Mouse (Mus musculus) layer of hippocampus, postnatal 10 days (tissue): Measurements from ENCODE around the gene Elf1. TPM values are rescaled to one million over a fixed set of nuclear protein-coding genes. Genes with fewer than 3 reads are reported as not detected.

Experiments
- DNase-seq, 2 experiments: peaks; one replicate each; pipeline ENCODE4 v3.0.0; 2021; ENCODE audit warnings: low spot score in 2 of 2
- total RNA-seq, 2 experiments: library from RNA; stranded (reverse); gene quantifications; 2 replicates each; pipeline ENCODE4 v1.2.3; 2021

The Elf1 gene
- total RNA-seq, 2 experiments from 2014 or later = 6.0 to 6.1 TPM

DNA sequence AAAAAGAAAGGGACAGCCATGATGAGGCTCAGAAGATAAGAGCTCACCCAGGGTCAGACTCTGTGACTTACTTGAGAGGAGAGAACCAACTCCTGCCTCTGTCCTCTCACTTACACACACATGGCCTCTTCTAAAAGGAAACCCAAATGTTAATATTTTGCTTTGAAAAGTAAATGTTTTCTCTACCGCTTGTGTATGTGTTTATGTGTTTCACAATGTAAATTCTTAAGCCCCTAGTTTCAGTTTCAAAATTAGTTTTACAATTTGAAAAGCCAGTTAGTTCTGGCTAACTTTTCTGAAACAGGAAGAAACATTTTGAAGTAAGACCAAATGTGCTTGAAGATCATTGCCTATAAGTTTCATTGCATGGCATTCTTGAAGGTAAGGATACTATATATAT, 76.8 kb downstream of the Elf1 start:
- DNase-seq = no peak

DNA sequence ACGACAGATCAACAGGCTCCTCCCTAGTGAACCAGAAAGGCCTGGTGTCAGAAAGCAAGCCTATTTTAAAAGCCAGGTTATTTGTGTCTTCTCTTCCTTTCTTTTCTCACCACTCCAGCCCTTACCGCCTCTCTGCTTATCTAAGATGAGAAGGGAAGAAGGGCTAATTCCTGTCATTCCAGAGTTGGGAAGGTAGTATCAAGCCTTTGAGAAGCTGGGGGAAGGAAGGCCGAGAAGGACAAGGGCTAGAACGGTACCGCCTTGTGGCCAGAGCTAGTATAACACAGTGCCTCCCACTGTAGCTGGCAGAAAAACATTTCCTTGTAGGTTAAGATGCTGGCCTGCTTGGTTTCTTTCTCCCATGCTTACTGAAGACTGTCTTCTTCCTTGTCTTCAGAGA, 81.8 kb downstream of the Elf1 start:
- peak; percentile 24 to 37 for DNase-seq

DNA sequence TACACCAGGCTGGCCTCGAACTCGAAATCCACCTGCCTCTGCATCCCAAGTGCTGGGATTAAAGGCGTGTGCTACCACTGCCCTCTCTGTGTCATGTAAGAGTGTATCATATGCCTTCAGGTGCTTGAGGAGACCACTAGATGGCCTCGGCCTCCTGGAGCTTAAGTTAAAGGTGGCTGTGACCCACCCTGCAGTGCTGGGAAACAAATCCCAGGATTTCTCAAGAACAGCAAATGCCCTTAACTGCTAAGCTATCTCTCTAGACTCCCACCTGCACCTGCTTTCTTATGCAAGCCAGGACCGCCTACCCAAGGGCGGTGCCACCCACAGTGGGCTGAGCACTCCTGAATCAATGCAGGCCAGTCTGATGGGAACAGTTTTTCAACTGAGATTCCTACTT, 83.8 kb downstream of the Elf1 start:
- no peak for DNase-seq

DNA sequence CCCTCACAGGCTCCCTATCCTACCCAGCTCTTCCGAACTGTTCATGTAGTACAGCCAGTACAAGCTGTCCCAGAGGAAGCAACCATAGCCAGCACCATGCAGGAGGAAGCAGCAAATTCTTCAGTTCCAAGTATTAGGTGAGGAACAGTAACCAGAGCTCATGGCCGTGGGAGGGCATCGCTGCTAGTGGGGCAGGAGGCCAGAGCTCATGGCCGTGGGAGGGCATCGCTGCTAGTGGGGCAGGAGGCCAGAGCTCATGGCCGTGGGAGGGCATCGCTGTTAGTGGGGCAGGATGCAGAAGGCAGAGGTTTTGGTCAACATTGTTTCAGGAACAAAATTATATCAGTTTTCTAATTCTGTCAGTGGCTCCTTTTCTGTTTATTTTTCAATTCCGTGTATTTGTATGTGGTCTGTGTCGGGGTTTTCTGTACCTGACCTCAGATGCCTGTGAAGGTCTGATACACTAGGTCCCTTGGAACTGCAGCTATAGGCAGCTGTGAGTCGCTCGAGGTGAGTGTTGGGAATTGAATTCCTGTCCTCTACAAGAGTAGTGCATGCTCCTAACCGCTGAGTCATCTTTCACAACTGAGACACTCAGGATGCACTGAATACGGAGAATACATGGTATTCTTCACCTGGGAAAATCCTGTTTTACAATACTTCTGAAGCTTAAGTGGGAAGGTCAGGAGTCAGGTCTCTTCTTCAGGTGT, 92.6 kb downstream of the Elf1 start:
- DNase-seq = no peak

DNA sequence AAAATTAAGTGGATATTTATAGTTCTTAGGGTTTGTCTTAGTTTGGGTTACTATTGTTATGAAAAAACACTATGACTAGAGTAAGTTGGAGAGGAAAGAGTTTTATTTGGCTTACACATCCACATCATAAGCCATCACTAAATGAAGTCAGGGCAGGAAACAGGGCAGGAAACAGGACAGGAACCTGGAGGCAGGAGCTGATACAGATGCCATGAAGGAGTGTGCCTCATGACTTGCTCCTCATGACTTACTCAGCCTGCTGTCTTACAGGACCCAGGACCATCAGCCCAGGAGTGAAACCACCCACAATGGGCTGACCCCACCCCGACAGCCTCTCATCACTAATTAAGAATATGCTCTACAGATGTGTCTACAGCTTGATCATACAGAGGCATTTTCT, 93.4 kb downstream of the Elf1 start:
- DNase-seq = no peak

DNA sequence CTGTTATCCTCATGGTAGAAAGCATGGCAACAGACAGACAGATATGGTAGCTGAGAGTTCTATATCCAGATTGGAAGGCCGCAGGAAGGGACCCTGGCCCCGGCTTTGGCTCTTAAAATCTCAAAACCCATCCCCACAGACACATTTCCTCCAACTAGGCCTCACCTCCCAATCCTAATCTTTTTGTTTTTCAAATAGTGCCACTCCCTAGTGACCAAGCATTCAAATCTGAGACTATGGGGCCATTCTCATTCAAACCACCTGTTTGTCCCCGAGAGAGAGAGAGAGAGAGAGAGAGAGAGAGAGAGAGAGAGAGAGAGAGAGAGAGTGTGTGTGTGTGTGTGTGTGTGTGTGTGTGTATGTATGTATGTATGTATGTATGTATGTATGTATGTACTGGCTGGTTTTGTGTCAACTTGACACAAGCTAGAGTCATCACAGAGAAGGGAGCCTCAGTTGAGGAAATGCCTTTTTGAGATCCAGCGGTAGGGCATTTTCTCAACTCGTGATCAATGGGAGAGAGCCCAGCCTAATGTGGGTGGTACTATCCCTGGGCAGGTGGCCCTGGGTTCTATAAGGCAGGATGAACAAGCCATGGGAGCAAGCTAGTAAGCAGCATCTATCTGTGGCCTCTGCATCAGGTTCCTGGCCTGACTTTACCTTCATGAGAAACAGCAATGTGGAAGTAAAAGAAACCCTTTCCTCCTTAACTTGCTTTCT, 102.7 kb downstream of the Elf1 start:
- DNase-seq = no peak

DNA sequence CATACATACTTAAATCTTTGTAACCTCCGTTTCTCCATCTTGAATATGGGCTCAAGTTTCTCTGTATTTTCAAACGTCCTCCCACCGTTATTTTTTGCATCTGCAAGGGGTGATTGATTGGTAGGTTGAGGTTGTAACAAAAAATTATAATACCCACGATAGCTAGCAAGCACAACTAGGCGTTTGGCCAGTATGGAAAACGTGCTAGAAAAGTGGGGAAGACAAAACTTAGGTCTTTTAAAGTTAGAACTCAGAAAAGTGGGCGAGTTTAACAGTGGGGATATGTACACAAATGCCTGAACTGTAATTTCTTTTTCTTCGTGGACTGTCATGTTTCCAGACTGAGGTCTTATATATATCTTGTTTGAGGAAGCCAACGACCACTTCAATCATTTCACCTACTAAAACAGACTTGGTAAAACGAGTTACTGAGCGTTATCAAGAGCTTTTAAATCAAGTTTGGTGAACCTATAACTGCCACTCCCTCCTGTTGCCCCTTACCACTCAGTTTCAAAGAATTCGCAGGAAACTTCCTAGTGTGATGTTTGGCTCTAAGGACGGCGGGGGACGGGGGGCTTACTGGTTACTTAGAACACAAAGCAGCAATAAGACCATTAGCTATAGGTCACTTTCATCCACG, 105.6 kb downstream of the Elf1 start:
- no peak for DNase-seq

DNA sequence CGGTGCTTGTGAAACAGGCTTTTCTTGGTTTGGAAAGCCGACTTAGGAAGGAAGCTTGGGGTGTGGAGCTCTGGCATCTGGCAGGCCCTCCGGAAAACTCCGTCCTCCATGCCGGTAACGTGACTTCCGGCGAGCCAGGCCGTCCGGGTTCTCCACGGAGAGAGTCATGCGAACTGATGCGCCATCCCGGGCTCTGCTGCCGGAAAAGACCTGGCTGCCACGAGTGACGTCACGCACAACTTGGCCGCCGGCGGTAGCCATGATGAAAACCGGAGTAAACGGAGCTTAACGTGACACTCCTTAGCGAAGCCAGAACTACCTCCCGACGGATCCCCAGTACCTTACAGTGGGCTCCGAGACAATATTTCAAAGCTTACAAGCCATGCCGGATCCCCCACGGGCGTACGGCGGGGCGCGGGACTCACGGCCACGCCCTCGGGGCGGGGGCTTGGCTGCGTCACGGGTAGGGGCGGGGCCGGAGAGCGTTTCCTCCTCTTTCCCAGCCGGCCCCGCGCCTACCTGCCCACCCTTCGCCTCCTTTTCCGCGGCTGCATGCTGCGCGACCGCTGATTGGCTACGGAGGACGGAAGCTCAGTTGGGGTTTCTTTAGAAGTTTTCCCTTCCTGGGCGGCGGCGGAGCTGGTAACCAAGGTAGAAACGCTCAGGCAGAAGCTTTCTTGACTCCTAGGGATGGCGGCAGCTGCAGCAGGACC, 106.3 kb downstream of the Elf1 start, which contains the start of gene Sugt1:
TSS of gene Sugt1 (plus strand) at position 553 of the 713 bp plus-strand sequence.
- DNase-seq = peak; percentile 97 to 98

DNA sequence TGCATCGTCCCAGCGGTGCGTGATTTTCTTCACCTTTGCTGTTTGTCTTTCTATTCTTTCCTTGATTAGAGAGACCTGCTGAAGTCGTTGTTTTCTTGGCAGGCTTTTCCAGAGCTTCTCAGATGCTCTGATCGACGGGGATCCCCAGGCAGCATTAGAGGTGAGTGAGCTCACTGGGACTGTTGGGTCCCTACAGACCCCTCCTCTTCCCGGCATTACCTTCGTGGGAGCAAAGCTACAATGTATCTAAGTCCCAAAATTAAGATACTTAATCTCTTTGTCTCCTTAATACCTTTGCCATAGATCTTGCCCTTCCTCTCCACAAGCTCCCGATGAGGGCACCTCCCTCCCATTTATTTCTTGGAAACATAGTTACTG, 106.8 kb downstream of the Elf1 start:
- DNase-seq = no peak

DNA sequence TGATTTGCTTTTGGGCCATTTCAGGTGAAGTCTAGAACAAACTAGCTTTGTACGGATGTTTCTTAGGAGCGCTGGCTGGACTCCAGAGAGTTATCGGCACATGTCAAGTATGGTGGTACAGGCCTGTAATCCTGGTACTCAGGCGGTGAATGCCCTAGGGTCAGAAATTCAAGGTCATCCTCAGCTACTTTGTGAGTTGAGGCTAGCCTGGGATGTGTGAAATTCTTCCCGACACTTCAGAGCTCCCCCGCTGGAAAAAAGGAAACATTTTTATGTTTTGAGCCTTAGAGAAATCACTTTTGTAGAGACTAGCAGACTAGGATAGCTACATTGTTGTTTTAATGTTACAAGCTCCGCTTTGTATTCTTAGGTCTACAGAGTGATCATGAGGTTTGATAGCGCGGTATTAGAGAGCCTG, 107.5 kb downstream of the Elf1 start:
- DNase-seq = peak; percentile 13 to 24

DNA sequence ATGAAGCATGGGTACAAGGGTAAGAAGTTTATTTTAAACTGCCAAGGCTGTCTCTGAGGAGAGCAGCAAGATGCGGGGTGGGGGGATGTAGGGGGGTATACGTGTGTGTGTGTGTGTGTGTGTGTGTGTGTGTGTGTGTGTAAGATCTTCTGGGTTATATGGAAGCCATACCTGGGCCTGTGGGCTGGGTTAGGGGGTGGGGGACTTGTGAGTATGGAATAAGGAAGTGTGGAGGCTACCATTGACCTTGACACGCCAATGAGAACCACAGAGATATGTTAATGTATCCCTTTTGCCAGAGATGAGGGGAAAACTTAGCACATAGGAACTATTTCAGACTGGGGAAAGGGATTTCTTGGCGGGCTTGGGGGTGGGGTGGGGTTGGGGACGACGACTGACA, 108.4 kb downstream of the Elf1 start:
- no peak for DNase-seq

DNA sequence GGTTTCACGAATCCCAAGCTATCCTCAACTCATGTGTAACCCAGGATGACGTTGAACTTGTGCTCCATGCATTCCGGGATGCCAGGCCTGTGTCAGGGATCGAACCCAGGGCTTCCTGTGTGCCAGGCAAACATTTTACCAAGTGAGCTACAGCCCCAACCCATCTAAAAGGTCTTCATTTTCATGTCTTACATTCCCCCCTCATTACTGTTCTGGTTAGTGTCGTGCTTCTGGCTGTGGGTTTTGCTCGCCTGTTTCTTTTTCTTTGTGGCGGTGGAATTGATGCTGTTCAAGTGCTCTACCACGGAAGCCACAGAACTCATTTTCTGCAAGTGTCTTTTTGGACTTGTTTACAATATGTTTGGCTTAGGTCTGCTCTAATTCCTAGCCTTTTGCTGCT, 109.9 kb downstream of the Elf1 start:
- DNase-seq = no peak

DNA sequence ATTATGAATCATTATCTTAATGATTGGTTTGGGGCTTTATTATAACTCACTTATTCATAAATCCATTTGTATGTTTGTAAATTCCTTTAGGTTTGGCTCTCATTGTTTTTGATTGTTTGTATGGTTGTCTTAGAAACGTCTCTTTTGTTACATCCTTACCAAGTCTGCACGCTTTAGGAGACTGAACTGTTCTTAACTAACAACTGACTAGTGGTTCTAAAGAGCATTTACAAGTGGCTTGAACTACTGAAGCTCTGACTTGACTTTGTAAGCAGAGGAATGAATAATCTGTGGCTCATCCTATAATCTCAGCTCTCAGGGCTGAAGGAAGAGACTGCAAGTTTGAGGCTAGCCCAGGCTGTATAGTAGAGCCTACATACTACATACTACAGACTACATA, 110.6 kb downstream of the Elf1 start:
- no peak for DNase-seq

DNA sequence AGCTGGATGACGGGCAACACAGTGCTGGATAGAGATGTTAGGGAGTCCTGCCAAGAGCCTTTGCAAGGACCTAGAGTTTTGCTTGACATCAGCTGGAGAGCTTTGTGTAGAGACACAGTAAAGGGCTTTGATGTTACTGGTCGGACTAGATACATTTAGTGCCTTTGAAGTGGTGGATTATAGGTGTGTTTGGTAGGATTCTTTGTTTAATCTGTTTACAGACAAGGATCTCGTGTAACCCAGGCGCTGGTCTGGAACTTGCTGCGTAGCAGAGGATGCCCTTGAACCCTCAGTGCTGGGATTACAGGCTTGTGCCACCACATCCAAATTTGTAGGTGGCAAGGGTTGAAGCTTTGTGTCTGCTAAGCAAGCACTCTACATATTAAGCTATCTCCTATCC, 113.1 kb downstream of the Elf1 start:
- no peak for DNase-seq

DNA sequence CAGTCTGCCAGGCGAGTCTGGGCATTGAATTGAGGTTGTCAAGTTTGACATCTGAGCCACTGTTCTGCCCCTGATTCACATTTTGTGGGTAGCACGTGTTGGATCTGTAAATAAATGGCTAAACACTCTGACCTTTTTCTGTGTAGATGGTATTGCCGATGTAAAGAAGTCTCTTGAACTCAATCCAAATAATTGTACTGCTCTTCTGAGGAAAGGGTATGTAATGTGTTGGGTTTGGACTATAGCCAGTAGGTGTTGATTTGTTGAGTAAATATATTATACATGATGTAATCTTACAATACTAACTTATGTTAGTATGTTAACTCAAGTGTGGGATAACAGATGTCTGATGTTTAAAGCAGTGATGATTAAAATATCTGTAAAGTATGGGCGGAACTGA, 115.6 kb downstream of the Elf1 start:
- no peak for DNase-seq

DNA sequence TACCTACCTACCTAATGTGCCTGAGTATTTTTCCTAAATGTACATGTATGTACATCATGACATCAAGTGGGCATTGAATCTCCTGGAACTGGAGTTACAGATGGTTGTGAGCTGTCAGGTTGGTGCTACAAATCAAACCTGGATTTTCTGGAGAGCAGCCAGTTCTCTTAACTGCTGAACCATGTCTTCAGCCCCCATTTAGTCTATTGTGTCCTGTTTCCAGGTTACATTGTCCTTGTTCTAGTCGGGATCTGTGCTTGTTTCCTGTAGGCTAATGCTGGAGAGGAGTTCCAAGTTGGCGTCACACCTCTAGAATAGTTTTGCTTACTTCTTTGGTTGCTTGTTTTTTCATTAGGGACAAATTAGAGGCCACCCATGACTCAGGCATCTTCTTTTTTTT, 124.9 kb downstream of the Elf1 start:
- no peak for DNase-seq

DNA sequence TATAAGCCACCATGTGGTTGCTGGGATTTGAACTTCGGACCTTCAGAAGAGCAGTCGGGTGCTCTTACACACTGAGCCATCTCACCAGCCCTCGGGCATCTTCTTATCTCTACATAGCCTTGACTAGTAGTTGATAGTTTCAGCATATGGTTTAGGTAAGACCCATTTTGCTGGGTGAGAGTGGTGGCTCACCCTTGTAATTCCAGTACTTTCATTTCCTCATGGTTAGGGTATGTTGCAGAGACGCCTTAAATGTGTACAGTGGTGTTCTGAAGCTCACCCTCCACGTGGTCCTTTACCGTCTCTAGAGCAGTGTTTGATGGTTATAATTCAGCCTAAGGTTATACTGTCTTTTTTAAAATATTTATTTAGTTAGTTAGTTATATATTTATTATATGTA, 125.4 kb downstream of the Elf1 start:
- DNase-seq = no peak

DNA sequence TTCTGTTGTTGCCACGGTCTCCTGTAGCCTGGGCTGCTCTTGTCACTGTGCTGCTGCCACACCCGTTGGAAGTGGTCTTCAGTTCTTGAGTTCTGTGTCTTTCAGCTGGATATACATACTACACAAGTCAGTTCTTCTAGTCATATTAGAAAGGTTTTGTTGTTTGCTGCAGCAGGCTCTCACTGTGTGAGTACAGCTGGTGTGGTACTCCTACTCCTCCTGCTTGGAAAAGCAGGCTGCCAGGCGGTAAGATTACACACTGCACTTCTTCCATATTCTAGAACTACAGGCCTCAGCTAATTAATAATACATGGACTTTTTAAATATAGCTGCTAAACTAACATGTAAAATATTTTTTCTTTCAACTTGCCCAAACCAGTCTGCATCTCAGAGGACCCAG, 125.9 kb downstream of the Elf1 start:
- no peak for DNase-seq

DNA sequence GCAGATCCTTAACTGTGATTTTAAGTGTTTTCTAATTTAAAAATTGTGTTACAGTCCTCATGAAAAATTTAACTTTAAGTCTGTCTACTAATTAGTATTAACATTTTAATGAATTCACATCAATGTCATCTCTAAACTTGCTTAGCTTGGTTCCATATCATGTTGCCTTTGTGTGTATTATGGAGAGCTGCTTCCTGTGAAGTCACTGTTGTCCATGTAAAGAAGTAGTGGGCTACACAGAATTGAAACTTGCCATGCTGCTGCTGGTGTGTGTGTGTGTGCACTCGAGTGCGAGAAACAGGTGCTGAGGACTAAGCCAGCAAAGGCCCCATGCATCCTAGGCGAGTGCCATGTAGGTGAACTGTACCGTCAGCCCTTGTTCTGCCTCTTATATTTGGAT, 126.4 kb downstream of the Elf1 start:
- no peak for DNase-seq

DNA sequence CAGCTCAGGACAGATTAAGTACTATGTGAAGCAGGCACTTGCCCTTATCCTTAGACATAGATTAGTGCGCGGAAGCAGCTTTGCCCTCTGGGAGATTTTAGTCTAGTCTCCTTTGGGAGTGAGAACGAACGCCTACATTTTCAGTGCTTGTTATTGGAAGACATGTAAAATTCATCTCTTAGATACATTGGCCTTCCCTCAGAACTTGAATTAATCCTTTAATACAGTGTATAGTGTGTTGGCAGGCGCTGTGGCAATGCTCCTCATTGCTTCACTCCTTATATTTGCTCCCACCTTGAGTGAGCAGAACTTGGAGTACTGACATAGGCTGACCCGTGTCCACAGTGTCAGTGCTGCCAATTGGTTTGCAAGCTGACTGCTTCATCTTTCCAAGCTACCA, 127.3 kb downstream of the Elf1 start:
- DNase-seq = no peak

DNA sequence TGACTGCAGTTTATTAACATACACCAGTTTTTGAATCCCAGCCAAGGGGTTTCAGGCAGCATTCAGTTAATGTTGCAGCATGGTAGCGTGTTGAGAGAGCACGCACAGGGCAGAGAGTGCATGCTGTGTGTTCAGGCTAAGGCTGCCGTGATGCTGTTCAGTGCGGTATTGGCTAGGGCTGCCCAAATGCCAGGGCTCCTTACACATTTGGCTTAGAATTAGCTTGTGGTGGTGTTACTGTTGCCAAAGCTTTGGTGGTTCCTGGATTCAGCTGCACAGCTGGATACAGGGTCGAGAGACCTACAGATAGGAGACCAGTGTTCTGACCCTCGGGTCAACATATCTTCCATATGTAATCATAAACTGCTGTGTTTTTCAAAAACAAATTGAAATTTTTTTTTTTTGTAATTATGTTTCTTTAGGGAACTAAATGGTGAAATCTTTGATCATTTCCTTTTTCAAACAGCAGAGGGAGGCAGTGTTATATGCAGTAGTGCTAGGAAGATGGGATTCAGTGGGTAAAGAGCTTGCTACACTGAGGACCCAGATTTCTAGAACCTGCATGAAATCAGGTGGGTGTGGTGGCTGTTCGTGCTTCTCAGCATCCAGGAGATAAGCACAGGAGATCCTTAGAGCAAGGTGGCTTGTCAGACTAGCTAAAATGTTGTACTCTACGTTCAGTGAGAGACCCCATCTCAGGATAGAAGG, 136.3 kb downstream of the Elf1 start:
- DNase-seq = peak in 1 of 2 experiments; percentile 20
